8 mouse cellular contexts compared by ENCODE assay signal in genomic region chr11:85712860-85713813, GRCm38 (mm10).
A peak's percentile ranks its signal among the peaks of the same experiment; 100 is the strongest.
DNase-seq lines count a peak whose midpoint lies in the region; ATAC-seq and TF ChIP-seq lines count a peak whose summit lies in the region.

No protein-coding gene starts in this region.

- WGBS in midbrain, embryonic 10.5 days = 58% methylated on average over 19 of the region's 19 CpGs
- WGBS in midbrain, embryonic 15.5 days = 53% methylated on average over 19 of the region's 19 CpGs

- ATAC-seq in midbrain, embryonic 15.5 days (replicated peaks) = no peak
- peak; percentile 95 for ATAC-seq in granulocyte monocyte progenitor cell, adult 5-6 weeks (replicated peaks; ENCODE audit: poor library complexity, severe bottlenecking)

- DNase-seq in midbrain, embryonic 10.5 days (ENCODE audit: low spot score) = peak; percentile 48
- peak; percentile 87 for DNase-seq in adrenal gland, postnatal 14 days
- DNase-seq in kidney, adult 18-20 months = peak; percentile 74
- DNase-seq in lung, adult 18-20 months = peak; percentile 90 to 93
- peak; percentile 64 for DNase-seq in retina, embryonic 14.5 days (ENCODE audit: low spot score)
- no peak for DNase-seq in layer of hippocampus, adult 2 months (ENCODE audit: low spot score in 2 of 2)

- H3K27me3 ChIP-seq in midbrain, embryonic 10.5 days (ENCODE audit: low read depth, poor library complexity, severe bottlenecking) = peaks cover 93% of the 10 kb centered on the region
- H3K27me3 ChIP-seq in midbrain, embryonic 15.5 days (replicated peaks) = peaks cover 31% of the 10 kb centered on the region

- no peak overlapping the region for H3K9ac ChIP-seq in midbrain, embryonic 15.5 days

- H3K4me1 ChIP-seq in midbrain, embryonic 10.5 days = peaks cover 39% of the 10 kb centered on the region
- peaks cover 17% of the 10 kb centered on the region for H3K4me1 ChIP-seq in midbrain, embryonic 15.5 days

- peak overlapping the region; percentile 43; the same call in 1 of the 2 replicates for H3K27ac ChIP-seq in midbrain, embryonic 10.5 days (replicated peaks)
- no peak overlapping the region for H3K27ac ChIP-seq in midbrain, embryonic 15.5 days
- no peak overlapping the region for H3K27ac ChIP-seq in layer of hippocampus, adult 2 months

- no peak overlapping the region for H3K4me2 ChIP-seq in midbrain, embryonic 15.5 days

- H3K9me3 ChIP-seq in midbrain, embryonic 10.5 days (replicated peaks) = no peaks in the 10 kb centered on the region
- no peaks in the 10 kb centered on the region for H3K9me3 ChIP-seq in midbrain, embryonic 15.5 days

- no peak for TF ChIP-seq CTCF in layer of hippocampus, adult 2 months (conservative IDR thresholded peaks at IDR 0.05)

- 0 out of 2 replicates have a peak overlapping the region, but pooled peaks have one; percentile 11 for H3K4me3 ChIP-seq in midbrain, embryonic 10.5 days
- no peak overlapping the region for H3K4me3 ChIP-seq in midbrain, embryonic 15.5 days
- no peak overlapping the region for H3K4me3 ChIP-seq in layer of hippocampus, adult 2 months

- H3K36me3 ChIP-seq in midbrain, embryonic 10.5 days = no peaks in the 10 kb centered on the region
- H3K36me3 ChIP-seq in midbrain, embryonic 15.5 days (replicated peaks) = no peaks in the 10 kb centered on the region

Comparison
In these comparisons a context has a peak if more than half of its experiments do, and no peak if none do; other contexts are left out.
1. DNase-seq: peak in midbrain, embryonic 10.5 days (single experiment), adrenal gland, postnatal 14 days (single experiment), kidney, adult 18-20 months (single experiment), lung, adult 18-20 months (2 of 2) and retina, embryonic 14.5 days (single experiment); none in layer of hippocampus, adult 2 months (0 of 2).